Mouse (Mus musculus) heart, adult 2 months (tissue): ENCODE measurements at regions not wholly inside any gene's neighbourhood (a gene's known extent, or its start where the extent isn't known, plus 50 kb on each side); places are given as distances from the start of the nearest gene placed in this dataset.
"Not testable (repeated sequence)": the region's sequence is repeated elsewhere in the genome, so short reads cannot be mapped to it uniquely, and the experiment has no call there.

ENCODE experiments used
- DNase-seq, 2 experiments: peaks; one replicate each; pipeline ENCODE4 v3.0.0; 2021
- H3K27ac ChIP-seq: fragments of 200-600 bp; 2 replicates; pipeline ENCODE4 v1.8.1; 2022
- H3K27me3 ChIP-seq: fragments of 200-500 bp; 2 replicates; pipeline ENCODE4 v1.6.1; 2012; ENCODE audit warnings: mild to moderate bottlenecking, low read length, inconsistent platforms, mixed read lengths; ENCODE audit not compliant: control insufficient read depth, insufficient read depth
- H3K36me3 ChIP-seq: fragments of 200-500 bp; 2 replicates; pipeline ENCODE4 v1.6.1; 2012; ENCODE audit warnings: low read length, inconsistent platforms; ENCODE audit not compliant: control insufficient read depth, insufficient read depth
- H3K4me1 ChIP-seq: fragments of 200-500 bp; 2 replicates; pipeline ENCODE4 v1.6.1; 2011; ENCODE audit warnings: low read length; ENCODE audit not compliant: control insufficient read depth, insufficient read depth
- H3K4me3 ChIP-seq: fragments of 200-600 bp; 2 replicates; pipeline ENCODE4 v1.8.1; 2022
- H3K79me2 ChIP-seq: fragments of 200-500 bp; replicated peaks from 2 replicates; pipeline ENCODE4 v1.6.1; 2012; ENCODE audit warnings: mild to moderate bottlenecking, inconsistent platforms, low read length, moderate library complexity, mixed read lengths; ENCODE audit not compliant: control insufficient read depth, insufficient read depth
- H3K9ac ChIP-seq: fragments of 200-500 bp; 2 replicates; pipeline ENCODE4 v1.6.1; 2012; ENCODE audit warnings: low read depth, mild to moderate bottlenecking, control low read depth, inconsistent platforms, low read length, mixed read lengths
- CTCF ChIP-seq: fragments of 200-600 bp; IDR thresholded peaks from 2 replicates; pipeline ENCODE4 v1.8.1; 2022; ENCODE audit warnings: antibody characterized with exemption, mild to moderate bottlenecking, moderate library complexity
- EP300 ChIP-seq: fragments of 200-500 bp; IDR thresholded peaks from 2 replicates; pipeline ENCODE4 v1.6.1; 2011; ENCODE audit warnings: low read depth, low read length, control low read depth; ENCODE audit not compliant: insufficient read depth
- POLR2A ChIP-seq: fragments of 200-500 bp; IDR thresholded peaks from 2 replicates; pipeline ENCODE4 v1.6.1; 2011; ENCODE audit warnings: mild to moderate bottlenecking, low read depth, low read length, control low read depth; ENCODE audit not compliant: insufficient read depth
- WGBS: fragments of 180-500 bp; shearing (Covaris S2); methylation state at CpG from one replicate; pipeline ENCODE4 v1.1.7; 2018; 5-methylcytosine and 5-hydroxymethylcytosine counted together
- intact Hi-C: fragments of 180-260 bp; cut with DNase I; formaldehyde crosslinking; loops from one replicate; pipeline ENCODE4 v1.15.1; 2025

GRCm38 (mm10) chr4:61998366-61998765 is 55.6 kb downstream of the Mup20 start:
- TF ChIP-seq CTCF (peak; percentile 67), POLR2A (no peak), EP300 (no peak)

GRCm38 (mm10) chr4:61989941-61990340 is 64.0 kb downstream of the Mup20 start:
- H3K36me3 ChIP-seq, H3K4me1 ChIP-seq, H3K27ac ChIP-seq, DNase-seq, H3K4me3 ChIP-seq, H3K9ac ChIP-seq, intact Hi-C loops, H3K27me3 ChIP-seq, H3K79me2 ChIP-seq: not testable (repeated sequence)

More at GRCm38 (mm10) chr4:61998366-61998765, 55.6 kb downstream of the Mup20 start:
- no peak overlapping the region for H3K4me3 ChIP-seq
- peak in 1 of 2 experiments; percentile 25 for DNase-seq
- H3K4me1 ChIP-seq = no peaks in the 10 kb centered on the region
- H3K9ac ChIP-seq = no peak overlapping the region
- intact Hi-C loops = no loop called here
- WGBS = 20% methylated on average over 4 of the region's 4 CpGs
- H3K27ac ChIP-seq = no peak overlapping the region
- no peaks in the 10 kb centered on the region for H3K27me3 ChIP-seq
- H3K79me2 ChIP-seq = no peaks in the 10 kb centered on the region
- no peaks in the 10 kb centered on the region for H3K36me3 ChIP-seq

- intact Hi-C loops = no loop called here
- Histone ChIP-seq H3K9ac (no peak overlapping the region), H3K4me3 (no peak overlapping the region), H3K4me1 (no peaks in the 10 kb centered on the region), H3K27me3 (no peaks in the 10 kb centered on the region), H3K27ac (no peak overlapping the region), H3K79me2 (no peaks in the 10 kb centered on the region), H3K36me3 (no peaks in the 10 kb centered on the region)
- no peak for DNase-seq
- TF ChIP-seq POLR2A = no peak
- no peak for TF ChIP-seq CTCF
- TF ChIP-seq EP300 = no peak
- 84% methylated on average over 7 of the region's 7 CpGs for WGBS
Observed at GRCm38 (mm10) chr4:61976159-61976558, 77.8 kb downstream of the Mup20 start.

GRCm38 (mm10) chr4:61973236-61973635 is 80.7 kb downstream of the Mup20 start:
- H3K79me2 ChIP-seq = no peaks in the 10 kb centered on the region
- no peak overlapping the region for H3K4me3 ChIP-seq
- no peak overlapping the region for H3K9ac ChIP-seq
- no peak overlapping the region for H3K27ac ChIP-seq
- WGBS = 59% methylated on average over 2 of the region's 2 CpGs
- H3K4me1 ChIP-seq = no peaks in the 10 kb centered on the region
- intact Hi-C loops = no loop called here
- no peak for DNase-seq
- TF ChIP-seq EP300 = no peak
- TF ChIP-seq CTCF = peak; percentile 75
- no peak for TF ChIP-seq POLR2A
- no peaks in the 10 kb centered on the region for H3K27me3 ChIP-seq
- H3K36me3 ChIP-seq = no peaks in the 10 kb centered on the region

GRCm38 (mm10) chr4:61969691-61970090 is 84.3 kb downstream of the Mup20 start:
- no peaks in the 10 kb centered on the region for H3K4me1 ChIP-seq
- no peaks in the 10 kb centered on the region for H3K27me3 ChIP-seq
- no peak overlapping the region for H3K27ac ChIP-seq
- no peaks in the 10 kb centered on the region for H3K36me3 ChIP-seq
- no peak overlapping the region for H3K9ac ChIP-seq
- DNase-seq = no peak
- intact Hi-C loops = no loop called here
- TF ChIP-seq POLR2A = no peak
- TF ChIP-seq CTCF = no peak
- no peak for TF ChIP-seq EP300
- 41% methylated on average over 1 of the region's 1 CpGs for WGBS
- no peak overlapping the region for H3K4me3 ChIP-seq
- no peaks in the 10 kb centered on the region for H3K79me2 ChIP-seq

- H3K27me3 ChIP-seq, H3K36me3 ChIP-seq, H3K4me1 ChIP-seq, H3K9ac ChIP-seq, H3K4me3 ChIP-seq, H3K27ac ChIP-seq, H3K79me2 ChIP-seq, DNase-seq, intact Hi-C loops: not testable (repeated sequence)
- WGBS = 83% methylated on average over 6 of the region's 6 CpGs
Observed at GRCm38 (mm10) chr4:61967674-61968073, 86.3 kb downstream of the Mup20 start.

- no peak for TF ChIP-seq EP300
- no peak for TF ChIP-seq POLR2A
- TF ChIP-seq CTCF = no peak
- Histone ChIP-seq H3K4me1 (no peaks in the 10 kb centered on the region), H3K27ac (no peak overlapping the region), H3K4me3 (no peak overlapping the region), H3K79me2 (no peaks in the 10 kb centered on the region), H3K9ac (no peak overlapping the region), H3K36me3 (no peaks in the 10 kb centered on the region), H3K27me3 (no peaks in the 10 kb centered on the region)
- intact Hi-C loops = no loop called here
- DNase-seq = no peak
Observed at GRCm38 (mm10) chr4:61962315-61962714, 91.6 kb downstream of the Mup20 start.
